Comparison of ENCODE assay signal across 33 mouse cellular contexts in the genomic region with DNA sequence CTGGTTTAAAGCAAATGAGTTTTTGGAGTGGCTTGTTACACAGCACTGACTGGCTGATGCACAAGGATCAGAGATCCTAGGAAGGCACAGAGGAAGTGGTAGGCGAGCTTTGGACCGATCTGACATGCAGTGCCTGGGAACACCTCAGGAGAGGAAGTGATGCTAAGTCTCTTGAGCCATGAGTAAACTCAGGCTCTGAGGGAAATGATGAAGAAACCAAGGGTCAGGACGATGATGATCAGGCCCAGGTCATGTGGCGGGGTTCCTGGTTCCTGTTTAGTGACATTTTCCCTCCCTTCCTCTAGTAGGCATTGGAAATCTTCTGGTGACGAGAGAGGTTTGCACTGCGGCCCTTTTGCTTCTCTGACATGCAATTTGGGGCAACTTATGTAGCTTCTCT.
A peak's percentile ranks its signal among the peaks of the same experiment; 100 is the strongest.
DNase-seq lines count a peak whose midpoint lies in the region; ATAC-seq and TF ChIP-seq lines count a peak whose summit lies in the region.
"Had no signal": no experiment of that assay in that cellular context is flagged by ENCODE, and none has a peak within 500 bp of the region (broad histone marks: within the 10 kb centered on the region; RNA-seq: fewer than 3 reads in every experiment).

No protein-coding gene starts in this region.

- H3K27ac ChIP-seq in lung, postnatal 0 days (ENCODE audit: low read length): no peak overlapping the region
- H3K27ac ChIP-seq: embryonic facial prominence, embryonic 10.5 days; embryonic facial prominence, embryonic 15.5 days; heart, embryonic 13.5 days; hindbrain, embryonic 12.5 days; hindbrain, postnatal 0 days; intestine, embryonic 15.5 days; kidney, postnatal 0 days; limb, embryonic 10.5 days; limb, embryonic 15.5 days; midbrain, embryonic 10.5 days; midbrain, embryonic 15.5 days; neural tube, embryonic 12.5 days; stomach, postnatal 0 days had no signal

- no peaks in the 10 kb centered on the region for H3K9me3 ChIP-seq in lung, postnatal 0 days (ENCODE audit: low read length)
- H3K9me3 ChIP-seq: embryonic facial prominence, embryonic 10.5 days; embryonic facial prominence, embryonic 15.5 days; heart, embryonic 13.5 days; intestine, embryonic 15.5 days; limb, embryonic 10.5 days; limb, embryonic 15.5 days; midbrain, embryonic 10.5 days; midbrain, embryonic 15.5 days; neural tube, embryonic 12.5 days had no signal

- H3K4me3 ChIP-seq in lung, postnatal 0 days (ENCODE audit: low read depth, low read length): no peak overlapping the region
- H3K4me3 ChIP-seq: embryonic facial prominence, embryonic 10.5 days; embryonic facial prominence, embryonic 15.5 days; heart, embryonic 13.5 days; hindbrain, embryonic 12.5 days; intestine, embryonic 15.5 days; limb, embryonic 10.5 days; limb, embryonic 15.5 days; midbrain, embryonic 10.5 days; midbrain, embryonic 15.5 days; myocyte; neural tube, embryonic 12.5 days had no signal

- H3K27me3 ChIP-seq in lung, postnatal 0 days (replicated peaks; ENCODE audit: insufficient read depth, low read length): no peaks in the 10 kb centered on the region
- H3K27me3 ChIP-seq: embryonic facial prominence, embryonic 15.5 days; heart, embryonic 13.5 days; hindbrain, embryonic 12.5 days; intestine, embryonic 15.5 days; limb, embryonic 15.5 days; midbrain, embryonic 15.5 days; neural tube, embryonic 12.5 days had no signal

- H3K36me3 ChIP-seq in lung, postnatal 0 days (ENCODE audit: insufficient read depth, low read length): no peaks in the 10 kb centered on the region
- H3K36me3 ChIP-seq: embryonic facial prominence, embryonic 10.5 days; embryonic facial prominence, embryonic 15.5 days; heart, embryonic 13.5 days; hindbrain, embryonic 12.5 days; intestine, embryonic 15.5 days; limb, embryonic 10.5 days; limb, embryonic 15.5 days; midbrain, embryonic 10.5 days; midbrain, embryonic 15.5 days; neural tube, embryonic 12.5 days had no signal

- ATAC-seq in lung, postnatal 0 days: no peak
- peak; percentile 70 for ATAC-seq in common myeloid progenitor, adult 5-6 weeks (replicated peaks; ENCODE audit: low read depth, poor library complexity, severe bottlenecking)
- peak; percentile 87 for ATAC-seq in megakaryocyte, adult 5-6 weeks (ENCODE audit: poor library complexity, severe bottlenecking)
- no peak for ATAC-seq in erythroblast, adult 5-6 weeks (replicated peaks; ENCODE audit: low FRiP score, poor library complexity, severe bottlenecking)
- ATAC-seq: forebrain, embryonic 14.5 days; hindbrain, postnatal 0 days; intestine, embryonic 15.5 days; midbrain, embryonic 15.5 days had no signal

- DNase-seq in lung, postnatal 0 days (ENCODE audit: low spot score): peak; percentile 38
- no peak for DNase-seq in lung, postnatal 14 days
- no peak for DNase-seq in gastrocnemius, postnatal 36 days
- no peak for DNase-seq in kidney, postnatal 10 days
- DNase-seq: adrenal gland, postnatal 25 days; B cell, adult 2 months; cerebellum, adult 18-20 months; cerebellum, postnatal 10 days; gastrocnemius, postnatal 14 days; heart, postnatal 14 days; kidney, adult 2 months; layer of hippocampus, postnatal 36 days; right cerebral cortex, postnatal 4 days; thymus, adult 2 months; thymus, postnatal 4 days had no signal

- H3K4me1 ChIP-seq in lung, postnatal 0 days (ENCODE audit: insufficient read depth, low read depth, low read length): no peaks in the 10 kb centered on the region
- H3K4me1 ChIP-seq: embryonic facial prominence, embryonic 15.5 days; hindbrain, embryonic 12.5 days; intestine, embryonic 15.5 days; limb, embryonic 10.5 days; limb, embryonic 15.5 days; midbrain, embryonic 15.5 days; neural tube, embryonic 12.5 days had no signal

- TF ChIP-seq CTCF in lung, postnatal 0 days (IDR thresholded peaks at IDR 0.05): no peak

- H3K4me2 ChIP-seq in lung, postnatal 0 days (replicated peaks; ENCODE audit: low read depth, low read length): no peak overlapping the region
- H3K4me2 ChIP-seq: embryonic facial prominence, embryonic 15.5 days; heart, embryonic 13.5 days; hindbrain, embryonic 12.5 days; intestine, embryonic 15.5 days; limb, embryonic 15.5 days; midbrain, embryonic 15.5 days; neural tube, embryonic 12.5 days had no signal

- no peak for TF ChIP-seq EP300 in lung, postnatal 0 days (IDR thresholded peaks at IDR 0.05)

- intact Hi-C loops in gastrocnemius, postnatal 36 days (cut with DNase I): no loop called here

- H3K9ac ChIP-seq in lung, postnatal 0 days (replicated peaks; ENCODE audit: low read depth): no peak overlapping the region
- H3K9ac ChIP-seq: embryonic facial prominence, embryonic 15.5 days; heart, embryonic 13.5 days; hindbrain, embryonic 12.5 days; intestine, embryonic 15.5 days; limb, embryonic 15.5 days; midbrain, embryonic 15.5 days; neural tube, embryonic 12.5 days had no signal

- 84% methylated on average over 6 of the region's 6 CpGs for WGBS in lung, postnatal 0 days

Comparison
In these comparisons a context has a peak if more than half of its experiments do, and no peak if none do; other contexts are left out.
1. ATAC-seq: peak in common myeloid progenitor, adult 5-6 weeks (single experiment) and megakaryocyte, adult 5-6 weeks (single experiment); none in lung, postnatal 0 days (single experiment) and erythroblast, adult 5-6 weeks (single experiment).